Mouse (Mus musculus) CH12.LX (cell line): Measurements from ENCODE around the gene Cdk17. TPM values are rescaled to one million over a fixed set of nuclear protein-coding genes. Genes with fewer than 3 reads are reported as not detected.

Experiments used
- DNase-seq: peaks from one replicate; pipeline ENCODE4 v3.0.0-alpha.2; 2013; ENCODE audit errors: extremely low read depth
- H3K27ac ChIP-seq: 2 replicates; pipeline ENCODE4 v1.5.1; 2012; ENCODE audit warnings: low read depth, mild to moderate bottlenecking, control low read depth, moderate library complexity; ENCODE audit not compliant: insufficient read depth
- H3K27me3 ChIP-seq: replicated peaks from 2 replicates; pipeline ENCODE3; 2012; ENCODE audit warnings: inconsistent platforms
- H3K36me3 ChIP-seq, 2 experiments: replicated peaks in 1 of 2; 2 replicates each; pipeline versions ENCODE3 to v1.6.1; 2012; ENCODE audit warnings: inconsistent platforms in 1 of 2, low read length in 1 of 2, mild to moderate bottlenecking in 1 of 2, mixed read lengths in 1 of 2, moderate library complexity in 1 of 2; ENCODE audit not compliant: control insufficient read depth in 1 of 2, insufficient read depth in 1 of 2
- H3K4me1 ChIP-seq, 2 experiments: 2 replicates each; pipeline ENCODE4 v1.6.1; 2012; ENCODE audit warnings: inconsistent platforms in 1 of 2, moderate library complexity in 1 of 2; ENCODE audit not compliant: insufficient read depth in 2 of 2, control insufficient read depth in 1 of 2
- H3K4me2 ChIP-seq: 2 replicates; pipeline ENCODE4 v1.6.1; 2012; ENCODE audit warnings: low read depth, mild to moderate bottlenecking, control low read depth; ENCODE audit not compliant: poor library complexity, insufficient read depth, severe bottlenecking
- H3K4me3 ChIP-seq, 3 experiments: fragments of 150-350 bp in 1 of 3; sonication (generic) in 1 of 3; replicated peaks in 1 of 3; 2 replicates each; pipeline versions ENCODE3 to v1.5.1; 2011 to 2012; ENCODE audit warnings: low read depth in 2 of 3, low read length in 2 of 3, mild to moderate bottlenecking in 2 of 3, moderate library complexity in 2 of 3, control low read depth in 1 of 3, improper control_type of control experiment in 1 of 3, inconsistent platforms in 1 of 3, mixed read lengths in 1 of 3; ENCODE audit not compliant: poor library complexity in 1 of 3
- H3K79me2 ChIP-seq: replicated peaks from 2 replicates; pipeline ENCODE4 v1.6.1; 2012; ENCODE audit warnings: mild to moderate bottlenecking, moderate library complexity; ENCODE audit not compliant: control insufficient read depth, poor library complexity, insufficient read depth, severe bottlenecking; ENCODE audit errors: extremely low read depth
- H3K9ac ChIP-seq: 2 replicates; pipeline ENCODE4 v1.6.1; 2012; ENCODE audit warnings: low read depth, mild to moderate bottlenecking, control low read depth, moderate library complexity; ENCODE audit not compliant: insufficient read depth
- H3K9me3 ChIP-seq: replicated peaks from 2 replicates; pipeline ENCODE3; 2012; ENCODE audit warnings: low read length, inconsistent platforms, mixed read lengths
- BHLHE40 ChIP-seq: IDR thresholded peaks from 2 replicates; pipeline ENCODE4 v1.6.1; 2011; ENCODE audit warnings: mild to moderate bottlenecking, low read depth, low read length, improper control_type of control experiment
- CHD1 ChIP-seq: IDR thresholded peaks from 2 replicates; pipeline ENCODE4 v1.6.1; 2012; ENCODE audit warnings: low read depth, low read length, improper control_type of control experiment, inconsistent platforms
- CHD2 ChIP-seq: IDR thresholded peaks from 2 replicates; pipeline ENCODE4 v1.6.1; 2011; ENCODE audit warnings: low read length, improper control_type of control experiment
- CTCF ChIP-seq, 2 experiments: IDR thresholded peaks in 1 of 2; conservative IDR thresholded peaks in 1 of 2; 2 replicates each; pipeline ENCODE4 v1.5.1; 2011 to 2012; ENCODE audit warnings: low read depth in 2 of 2, low read length in 2 of 2, improper control_type of control experiment in 1 of 2, inconsistent platforms in 1 of 2, mild to moderate bottlenecking in 1 of 2, moderate library complexity in 1 of 2
- EP300 ChIP-seq: IDR thresholded peaks from 2 replicates; pipeline ENCODE4 v1.6.1; 2011; ENCODE audit warnings: low read length, improper control_type of control experiment
- ETS1 ChIP-seq: conservative IDR thresholded peaks from 2 replicates; pipeline ENCODE4 v1.6.1; 2012; ENCODE audit warnings: low read depth, mild to moderate bottlenecking, inconsistent platforms, low read length, improper control_type of control experiment, moderate library complexity
- JUND ChIP-seq: conservative IDR thresholded peaks from 2 replicates; pipeline ENCODE4 v1.6.1; 2011; ENCODE audit warnings: low read depth, low read length, improper control_type of control experiment
- KAT2A ChIP-seq: IDR thresholded peaks from 2 replicates; pipeline ENCODE4 v1.6.1; 2012; ENCODE audit warnings: low read length, improper control_type of control experiment, inconsistent platforms; ENCODE audit not compliant: insufficient replicate concordance
- MAFK ChIP-seq: IDR thresholded peaks from 2 replicates; pipeline ENCODE4 v1.6.1; 2011; ENCODE audit warnings: low read length, improper control_type of control experiment; ENCODE audit not compliant: insufficient replicate concordance
- MAX ChIP-seq: IDR thresholded peaks from 2 replicates; pipeline ENCODE4 v1.6.1; 2011; ENCODE audit warnings: low read length, improper control_type of control experiment
- MAZ ChIP-seq: IDR thresholded peaks from 2 replicates; pipeline ENCODE4 v1.6.1; 2012; ENCODE audit warnings: low read depth, mild to moderate bottlenecking, inconsistent platforms, low read length, improper control_type of control experiment, moderate library complexity
- MYC ChIP-seq: IDR thresholded peaks from 2 replicates; pipeline ENCODE4 v1.6.1; 2011; ENCODE audit warnings: low read depth, mild to moderate bottlenecking, improper control_type of control experiment, low read length
- NRF1 ChIP-seq: IDR thresholded peaks from 2 replicates; pipeline ENCODE4 v1.6.1; 2014; ENCODE audit warnings: low read depth, mild to moderate bottlenecking, inconsistent platforms, low read length, improper control_type of control experiment, moderate library complexity
- RAD21 ChIP-seq: IDR thresholded peaks from 2 replicates; pipeline ENCODE4 v1.6.1; 2011; ENCODE audit warnings: low read depth, mild to moderate bottlenecking, low read length, improper control_type of control experiment, moderate library complexity
- RCOR1 ChIP-seq: conservative IDR thresholded peaks from 2 replicates; pipeline ENCODE4 v1.6.1; 2012; ENCODE audit warnings: low read depth, mild to moderate bottlenecking, inconsistent platforms, low read length, improper control_type of control experiment
- SIN3A ChIP-seq: IDR thresholded peaks from 2 replicates; pipeline ENCODE4 v1.6.1; 2012; ENCODE audit warnings: low read length, improper control_type of control experiment, inconsistent platforms
- SMC3 ChIP-seq: IDR thresholded peaks from 2 replicates; pipeline ENCODE4 v1.6.1; 2011; ENCODE audit warnings: low read depth, low read length, improper control_type of control experiment
- TCF12 ChIP-seq: IDR thresholded peaks from 2 replicates; pipeline ENCODE4 v1.6.1; 2014; ENCODE audit warnings: low read depth, mild to moderate bottlenecking, inconsistent platforms, low read length, improper control_type of control experiment
- dilution Hi-C: fragments of 300-500 bp; cut with MboI; formaldehyde crosslinking; loops from 2 replicates; pipeline ENCODE4 v1.14.3; 2020; ENCODE audit warnings: low sequenced_read_pairs; ENCODE audit not compliant: extremely low pct_unique_long_range_greater_than_20kb, extremely low pct_ligation_motif_present
- in situ Hi-C: fragments of 300-500 bp; cut with MboI; formaldehyde crosslinking; loops from 3 replicates; pipeline ENCODE4 v1.14.3; 2019; ENCODE audit warnings: low sequenced_read_pairs, low pct_ligation_motif_present, low pct_unique_long_range_greater_than_20kb, mixed read lengths
- polyA plus RNA-seq: library from polyadenylated mRNA; unstranded; fragments of >175 nt; gene quantifications from 2 replicates; pipeline ENCODE4 v1.2.1, GENCODE M21; 2012; ENCODE audit warnings: low read depth; ENCODE audit not compliant: insufficient read length
- total RNA-seq, 2 experiments: library from RNA; depleted of rRNA; stranded (reverse); fragments of 300-350 nt in 1 of 2; fragments of >200 nt in 1 of 2; gene quantifications; 2 replicates each; pipeline ENCODE4 v1.2.3; 2012 to 2014

The Cdk17 gene
- total and polyA plus RNA-seq, 3 experiments = 23.4 to 51.3 (median 28.5) TPM

GRCm38 (mm10) chr10:93166382-93166769, 5.7 kb downstream of the Cdk17 start:
- peak overlapping the region; percentile 6 for H3K9ac ChIP-seq
- peaks cover 0 to 6% of the 10 kb centered on the region in 2 experiments for H3K36me3 ChIP-seq
- H3K27me3 ChIP-seq = no peaks in the 10 kb centered on the region
- H3K4me1 ChIP-seq = peaks cover 11 to 59% of the 10 kb centered on the region in 2 experiments
- H3K79me2 ChIP-seq = peaks cover 78% of the 10 kb centered on the region
- no peak for TF ChIP-seq MAFK
- 0 out of 2 replicates have a peak, but pooled peaks have one; percentile 41 for TF ChIP-seq ETS1
- no peak for TF ChIP-seq RCOR1
- TF ChIP-seq CHD2 = no peak
- no peak for TF ChIP-seq JUND
- no peak for TF ChIP-seq NRF1
- 0 out of 2 replicates have a peak, but pooled peaks have one; percentile 12 for TF ChIP-seq MAZ
- TF ChIP-seq BHLHE40 = peak; percentile 93
- TF ChIP-seq CTCF (conservative IDR thresholded peaks at IDR 0.05 in 1 of 2, IDR thresholded peaks at IDR 0.05 in 1 of 2; ENCODE audit: low read depth in 2 of 2, low read length in 2 of 2) = no peak
- peak; percentile 37; the same call in 1 of the 2 replicates for TF ChIP-seq SIN3A
- no peak for TF ChIP-seq KAT2A
- TF ChIP-seq MYC = peak; percentile 43; the same call in 1 of the 2 replicates
- peak; percentile 38; the same call in 1 of the 2 replicates for TF ChIP-seq EP300
- peak; percentile 58; the same call in 1 of the 2 replicates for TF ChIP-seq MAX
- no peak for TF ChIP-seq SMC3
- 0 out of 2 replicates have a peak, but pooled peaks have one; percentile 37 for TF ChIP-seq TCF12
- in situ Hi-C loops (loop anchor here (10.0 to 25.0 kb wide), 4 partner anchors 92 to 258 kb away; no protein-coding TSS in a partner anchor), dilution Hi-C loops (no loop called here)
- H3K4me3 ChIP-seq = peak overlapping the region; percentile 12 to 46 (median 35)
- no peaks in the 10 kb centered on the region for H3K9me3 ChIP-seq
- peak; percentile 47 for DNase-seq
- H3K27ac ChIP-seq = peak overlapping the region; percentile 55
- peak overlapping the region; percentile 87 for H3K4me2 ChIP-seq

- H3K4me3 ChIP-seq = peak overlapping the region; percentile 21 to 50 (median 36)
- TF ChIP-seq CHD1 (0 out of 2 replicates have a peak, but pooled peaks have one; percentile 52), RAD21 (no peak)
- dilution Hi-C loops (no loop called here), in situ Hi-C loops (loop anchor here (10.0 to 25.0 kb wide), 4 partner anchors 93 to 257 kb away; no protein-coding TSS in a partner anchor)
- peaks cover 0 to 8% of the 10 kb centered on the region in 2 experiments for H3K36me3 ChIP-seq
- H3K27ac ChIP-seq = 0 out of 2 replicates have a peak overlapping the region, but pooled peaks have one; percentile 8
- no peak for DNase-seq
- peak overlapping the region; percentile 57; the same call in 1 of the 2 replicates for H3K4me2 ChIP-seq
- H3K4me1 ChIP-seq = peaks cover 14 to 66% of the 10 kb centered on the region in 2 experiments
- H3K79me2 ChIP-seq = peaks cover 75% of the 10 kb centered on the region
- peak overlapping the region; percentile 35; the same call in 1 of the 2 replicates for H3K9ac ChIP-seq
- H3K9me3 ChIP-seq = no peaks in the 10 kb centered on the region
- H3K27me3 ChIP-seq = no peaks in the 10 kb centered on the region
Observed at GRCm38 (mm10) chr10:93167311-93167710, 6.6 kb downstream of the Cdk17 start.
